Mouse (Mus musculus): ENCODE measurements around the gene Ttpal.
"Not testable (repeated sequence)": the region's sequence is repeated elsewhere in the genome, so short reads cannot be mapped to it uniquely, and the experiment has no call there.

Ttpal gene

GRCm38 (mm10) chr2:163593636-163594282, 8.4 kb upstream of the Ttpal start:
- no peak for DNase-seq

- no peak for DNase-seq
Observed at GRCm38 (mm10) chr2:163595119-163595518, 7.0 kb upstream of the Ttpal start.

- no peak for DNase-seq
Observed at GRCm38 (mm10) chr2:163596057-163596872, 5.8 kb upstream of the Ttpal start.

- no peak for DNase-seq
Observed at GRCm38 (mm10) chr2:163596873-163597155, 5.3 kb upstream of the Ttpal start.

GRCm38 (mm10) chr2:163597661-163598060, 4.5 kb upstream of the Ttpal start:
- DNase-seq = peak in 1 of 2 experiments; percentile 26

GRCm38 (mm10) chr2:163599226-163599625, 2.9 kb upstream of the Ttpal start:
- peak; percentile 75 to 77 for DNase-seq

- no peak for DNase-seq
Observed at GRCm38 (mm10) chr2:163601066-163601465, 1.0 kb upstream of the Ttpal start.

GRCm38 (mm10) chr2:163601712-163602100, 408 bp upstream of the Ttpal start:
- peak in 1 of 2 experiments; percentile 33 for DNase-seq

GRCm38 (mm10) chr2:163606161-163606560, 4.0 kb downstream of the Ttpal start:
- no peak for DNase-seq

GRCm38 (mm10) chr2:163608008-163608407, 5.9 kb downstream of the Ttpal start:
- DNase-seq = no peak

GRCm38 (mm10) chr2:163609281-163609975, 7.3 kb downstream of the Ttpal start:
- DNase-seq = peak; percentile 52 to 55

- no peak for DNase-seq
Observed at GRCm38 (mm10) chr2:163611176-163611575, 9.1 kb downstream of the Ttpal start.

GRCm38 (mm10) chr2:163613206-163613605, 11.1 kb downstream of the Ttpal start:
- DNase-seq = no peak

- DNase-seq = no peak
Observed at GRCm38 (mm10) chr2:163613990-163614389, 11.9 kb downstream of the Ttpal start.

GRCm38 (mm10) chr2:163615401-163615800, 13.3 kb downstream of the Ttpal start:
- no peak for DNase-seq

- DNase-seq = no peak
Observed at GRCm38 (mm10) chr2:163615906-163616651, 14.0 kb downstream of the Ttpal start.

GRCm38 (mm10) chr2:163616652-163617227, 14.6 kb downstream of the Ttpal start:
- no peak for DNase-seq

GRCm38 (mm10) chr2:163617232-163617863, 15.2 kb downstream of the Ttpal start:
- DNase-seq = no peak

GRCm38 (mm10) chr2:163617874-163618273, 15.8 kb downstream of the Ttpal start:
- no peak for DNase-seq

GRCm38 (mm10) chr2:163620451-163620850, 18.3 kb downstream of the Ttpal start:
- no peak for DNase-seq

GRCm38 (mm10) chr2:163621401-163621800, 19.3 kb downstream of the Ttpal start:
- not testable (repeated sequence) for DNase-seq

- DNase-seq = no peak
Observed at GRCm38 (mm10) chr2:163631223-163631622, 29.1 kb downstream of the Ttpal start.
